Mouse (Mus musculus) cerebellum, adult 2 months (tissue): ENCODE data around the gene Sec23ip. TPM values are rescaled to one million over a fixed set of nuclear protein-coding genes. Genes with fewer than 3 reads are reported as not detected.

Experiments used
- DNase-seq, 2 experiments: peaks; one replicate each; pipeline ENCODE4 v3.0.0; 2021
- H3K27ac ChIP-seq: fragments of 200-500 bp; 2 replicates; pipeline ENCODE4 v1.5.1; 2012; ENCODE audit warnings: low read length, control low read depth, inconsistent platforms; ENCODE audit not compliant: insufficient read depth
- H3K27me3 ChIP-seq: fragments of 200-500 bp; 2 replicates; pipeline ENCODE4 v1.6.1; 2012; ENCODE audit warnings: inconsistent platforms, mild to moderate bottlenecking, low read length, moderate library complexity; ENCODE audit not compliant: control insufficient read depth, insufficient read depth
- H3K4me1 ChIP-seq: fragments of 200-500 bp; 2 replicates; pipeline ENCODE4 v1.6.1; 2011; ENCODE audit warnings: low read length; ENCODE audit not compliant: control insufficient read depth, insufficient read depth
- H3K4me3 ChIP-seq: fragments of 200-500 bp; replicated peaks from 2 replicates; pipeline ENCODE3; 2011; ENCODE audit warnings: mild to moderate bottlenecking, low read depth, low read length, control low read depth; ENCODE audit not compliant: insufficient read depth
- CTCF ChIP-seq: fragments of 200-500 bp; IDR thresholded peaks from 2 replicates; pipeline ENCODE4 v1.5.1; 2011; ENCODE audit warnings: low read depth, mild to moderate bottlenecking, control low read depth, low read length, moderate library complexity, borderline replicate concordance; ENCODE audit not compliant: insufficient read depth
- POLR2A ChIP-seq: fragments of 200-500 bp; IDR thresholded peaks from 2 replicates; pipeline ENCODE4 v1.6.1; 2011; ENCODE audit warnings: low read length, control low read depth, borderline replicate concordance; ENCODE audit not compliant: insufficient read depth
- WGBS: fragments of 180-500 bp; shearing (Covaris S2); methylation state at CpG from one replicate; pipeline ENCODE4 v1.1.7; 2018; 5-methylcytosine and 5-hydroxymethylcytosine counted together
- polyA plus RNA-seq: library from polyadenylated mRNA; depleted of rRNA; stranded (reverse); fragments of >200 nt; gene quantifications from 2 replicates; pipeline ENCODE4 v1.2.3, GENCODE M21; 2012

Gene Sec23ip
- polyA plus RNA-seq, 1 experiment = 18.2 TPM

GRCm38 (mm10) chr7:128728738-128729137 is 16.0 kb upstream of the Sec23ip start:
- Histone ChIP-seq H3K27ac (no peak overlapping the region), H3K27me3 (no peaks in the 10 kb centered on the region), H3K4me1 (no peaks in the 10 kb centered on the region; the same call in 1 of the 2 replicates), H3K4me3 (no peak overlapping the region)
- TF ChIP-seq POLR2A (no peak), CTCF (no peak)
- 78% methylated on average over 10 of the region's 10 CpGs for WGBS
- no peak for DNase-seq

GRCm38 (mm10) chr7:128731585-128731984 is 13.2 kb upstream of the Sec23ip start:
- no peak for DNase-seq
- TF ChIP-seq CTCF (no peak), POLR2A (no peak)
- Histone ChIP-seq H3K4me1 (no peaks in the 10 kb centered on the region), H3K27ac (no peak overlapping the region), H3K4me3 (no peak overlapping the region), H3K27me3 (no peaks in the 10 kb centered on the region)
- 45% methylated on average over 2 of the region's 2 CpGs for WGBS

GRCm38 (mm10) chr7:128738041-128738440 is 6.7 kb upstream of the Sec23ip start:
- no peak overlapping the region for H3K4me3 ChIP-seq
- TF ChIP-seq CTCF (no peak), POLR2A (no peak)
- 46% methylated on average over 5 of the region's 5 CpGs for WGBS

GRCm38 (mm10) chr7:128739116-128739461 is 5.7 kb upstream of the Sec23ip start:
- WGBS = 1% methylated on average over 15 of the region's 15 CpGs
- no peak for TF ChIP-seq CTCF
- TF ChIP-seq POLR2A = no peak
- no peaks in the 10 kb centered on the region; the same call in 1 of the 2 replicates for H3K4me1 ChIP-seq
- peak overlapping the region; percentile 76 for H3K4me3 ChIP-seq
- no peak overlapping the region for H3K27ac ChIP-seq
- H3K27me3 ChIP-seq = no peaks in the 10 kb centered on the region
- DNase-seq = peak in 1 of 2 experiments; percentile 13

More at GRCm38 (mm10) chr7:128738041-128738440, 6.7 kb upstream of the Sec23ip start:
- no peak overlapping the region for H3K27ac ChIP-seq
- H3K4me1 ChIP-seq = no peaks in the 10 kb centered on the region; the same call in 1 of the 2 replicates
- DNase-seq = no peak
- no peaks in the 10 kb centered on the region for H3K27me3 ChIP-seq

GRCm38 (mm10) chr7:128739462-128740277 is 5.1 kb upstream of the Sec23ip start:
- no peak for TF ChIP-seq CTCF
- no peak for TF ChIP-seq POLR2A

GRCm38 (mm10) chr7:128740334-128740733 is 4.4 kb upstream of the Sec23ip start, which contains the start of gene Mcmbp:
Mcmbp (minus strand) TSS chr7:128740495.
- WGBS = under 1% methylated on average over 32 of the region's 35 CpGs
- TF ChIP-seq CTCF (no peak), POLR2A (peak; percentile 60)
- no peaks in the 10 kb centered on the region; the same call in 1 of the 2 replicates for H3K4me1 ChIP-seq
- H3K27ac ChIP-seq = peak within 1 kb of the TSS; percentile 65
- H3K27me3 ChIP-seq = no peaks in the 10 kb centered on the region
- peak; percentile 96 to 97 for DNase-seq
- peak within 1 kb of the TSS; percentile 76 for H3K4me3 ChIP-seq

More at GRCm38 (mm10) chr7:128739462-128740277, 5.1 kb upstream of the Sec23ip start:
- no peaks in the 10 kb centered on the region for H3K27me3 ChIP-seq
- no peaks in the 10 kb centered on the region; the same call in 1 of the 2 replicates for H3K4me1 ChIP-seq
- H3K4me3 ChIP-seq = peak overlapping the region; percentile 76
- DNase-seq = peak in 1 of 2 experiments; percentile 53
- WGBS = under 1% methylated on average over 78 of the region's 80 CpGs
- H3K27ac ChIP-seq = peak overlapping the region; percentile 65

GRCm38 (mm10) chr7:128743898-128744297 is 845 bp upstream of the Sec23ip start:
- no peaks in the 10 kb centered on the region for H3K27me3 ChIP-seq
- DNase-seq = no peak
- WGBS = 64% methylated on average over 2 of the region's 2 CpGs
- peaks cover 6% of the 10 kb centered on the region for H3K4me1 ChIP-seq
- no peak overlapping the region for H3K4me3 ChIP-seq
- no peak overlapping the region for H3K27ac ChIP-seq
- TF ChIP-seq CTCF (no peak), POLR2A (no peak)

- H3K4me3 ChIP-seq = no peak overlapping the region
- no peak for TF ChIP-seq POLR2A
- no peak for TF ChIP-seq CTCF
- H3K27ac ChIP-seq = no peak overlapping the region
- WGBS = 72% methylated on average over 10 of the region's 10 CpGs
- H3K27me3 ChIP-seq = no peaks in the 10 kb centered on the region
- DNase-seq = peak in 1 of 2 experiments; percentile 17
- peaks cover 11% of the 10 kb centered on the region for H3K4me1 ChIP-seq
These were observed 1.4 kb downstream of the Sec23ip start for GRCm38 (mm10) chr7:128746151-128746550.
